Mouse (Mus musculus) monocyte, adult 5-6 weeks (primary cell): ENCODE measurements at regions not wholly inside any gene's neighbourhood (a gene's known extent, or its start where the extent isn't known, plus 50 kb on each side); places are given as distances from the start of the nearest gene placed in this dataset.

Experiments used
- ATAC-seq: fragments of 153-309, 156-312 bp; replicated peaks from 2 replicates; pipeline ENCODE4 v1.8.0; 2017; ENCODE audit warnings: mild to moderate bottlenecking; ENCODE audit not compliant: low TSS enrichment, insufficient number of reproducible peaks, severe bottlenecking, poor library complexity, low FRiP score

DNA sequence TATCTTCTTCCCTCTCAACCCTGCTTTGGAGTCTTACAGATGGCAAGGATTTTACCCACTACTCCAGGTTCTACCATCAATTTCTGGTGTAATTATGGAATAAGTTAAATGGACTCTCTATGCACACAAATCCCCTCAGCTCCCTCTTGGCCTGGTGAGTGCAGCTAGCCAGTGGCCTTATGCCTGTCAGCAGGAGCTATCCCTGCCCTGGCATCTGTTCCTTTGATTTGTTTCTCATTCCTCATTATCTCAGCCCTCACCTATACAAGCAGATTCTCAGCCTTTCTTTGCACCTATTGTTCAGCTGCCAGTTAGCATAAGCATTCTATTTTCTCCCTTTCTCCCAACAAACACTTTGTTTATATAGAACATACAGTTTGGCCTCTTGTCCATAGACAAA lies 150.3 kb downstream of the Rnf152 start:
- ATAC-seq: no peak

DNA sequence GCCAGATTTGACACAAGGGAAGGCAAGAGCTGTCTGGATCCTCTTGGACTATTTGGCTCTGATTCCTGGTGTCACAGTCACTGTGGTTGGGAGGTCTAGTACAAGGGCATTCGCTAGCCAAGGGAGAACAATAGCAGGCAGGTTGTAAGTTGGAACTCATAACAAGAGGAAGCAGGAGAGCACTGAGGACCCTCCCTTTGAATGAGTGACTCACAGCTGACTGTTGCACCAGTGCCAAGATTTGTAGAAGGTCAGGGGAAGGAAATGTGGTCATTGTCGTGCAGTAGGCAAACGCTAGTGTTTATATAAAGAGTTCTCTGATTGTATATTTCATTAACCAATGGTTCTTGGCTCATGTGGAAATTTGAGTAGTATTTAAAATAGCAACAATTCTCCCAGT lies 157.2 kb downstream of the Rnf152 start:
- ATAC-seq: peak; percentile 80

DNA sequence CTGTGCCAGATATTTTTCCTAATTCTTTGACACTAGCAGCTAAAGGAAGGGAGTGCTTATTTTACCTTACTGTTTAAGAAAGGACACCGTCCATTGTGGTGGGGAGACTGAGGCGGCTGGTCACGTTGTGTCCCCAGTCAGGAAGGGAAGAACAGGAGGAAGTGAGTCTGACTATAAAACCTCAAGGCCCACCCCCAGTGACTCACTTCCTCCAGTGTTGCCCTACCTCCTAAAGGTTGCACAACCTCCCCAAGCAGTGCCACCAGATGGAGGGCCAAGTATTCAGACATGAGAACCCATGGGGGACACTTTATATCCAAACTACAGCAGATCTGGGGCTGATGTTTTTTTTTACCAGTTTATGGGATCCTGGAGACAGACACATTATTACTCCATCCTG lies 165.4 kb downstream of the Rnf152 start:
- 0 out of 2 replicates have a peak, but pooled peaks have one; percentile 50 for ATAC-seq

DNA sequence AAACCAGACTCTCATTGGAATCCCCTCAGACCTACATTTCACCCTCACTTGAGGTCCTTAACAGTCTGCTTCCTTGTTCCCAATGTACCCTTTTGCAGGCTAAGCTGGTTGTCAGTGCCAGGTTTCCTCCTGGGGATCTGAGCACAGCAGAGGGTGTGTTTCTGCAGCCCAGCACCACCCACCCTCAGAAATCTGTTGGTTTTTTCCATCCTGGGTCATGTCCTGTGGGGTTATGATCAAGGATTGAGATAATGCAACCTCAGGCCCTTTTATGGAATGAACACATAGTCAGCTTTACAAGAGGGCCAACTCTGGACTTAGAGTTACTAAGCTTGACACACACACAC lies 167.6 kb downstream of the Rnf152 start:
- no peak for ATAC-seq

DNA sequence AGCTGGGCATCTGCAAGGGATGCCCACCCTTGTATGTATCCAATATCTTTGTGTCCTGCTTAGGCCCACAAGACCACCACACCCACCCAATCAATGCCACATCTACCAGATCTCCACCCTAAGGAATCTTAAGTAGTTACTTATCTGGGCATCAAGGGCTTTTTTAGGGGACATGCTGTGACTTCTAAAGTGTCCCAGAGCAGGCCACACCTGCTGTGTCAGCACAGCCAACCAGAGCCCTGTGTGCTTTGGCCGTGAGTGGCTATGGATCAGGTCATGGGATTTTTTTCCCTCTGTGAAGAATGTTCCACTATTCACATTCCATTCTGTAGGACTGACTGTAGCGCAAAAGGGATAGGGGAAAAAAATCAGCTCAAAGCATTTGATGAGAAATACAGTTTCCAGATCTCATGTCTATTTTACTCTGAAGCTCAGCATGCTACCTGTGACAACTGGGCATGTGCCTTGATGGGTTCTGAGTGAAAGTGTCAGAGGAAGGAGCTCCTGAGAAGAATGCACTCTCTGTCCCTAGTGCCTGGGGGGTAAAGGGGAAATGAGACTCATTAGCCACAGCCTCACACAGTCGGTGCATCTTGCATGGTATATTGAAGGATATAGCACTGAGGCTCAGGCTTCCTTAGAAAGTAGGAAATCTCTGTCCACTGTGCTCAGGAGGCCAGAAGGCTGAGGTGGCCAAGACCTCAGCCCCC lies 168.1 kb downstream of the Rnf152 start:
- ATAC-seq: no peak

DNA sequence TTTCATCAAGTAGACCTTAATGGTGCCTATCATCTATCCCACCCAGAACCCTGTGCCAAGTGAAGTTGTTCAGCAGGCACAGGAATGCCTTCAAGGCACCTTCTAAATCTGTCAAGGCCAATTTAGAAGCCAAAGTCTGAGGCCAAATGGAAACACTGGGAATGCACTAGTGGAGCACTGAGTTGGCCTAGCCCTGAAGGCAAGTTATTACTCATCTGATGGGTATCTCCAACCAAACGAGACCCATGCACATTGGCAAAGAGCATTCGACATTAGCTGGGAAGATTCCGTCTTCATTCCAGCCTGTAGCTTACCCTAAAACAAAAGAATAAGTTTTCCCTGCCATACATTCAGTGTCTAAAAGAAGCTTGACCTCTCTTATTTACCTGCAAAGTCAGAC lies 172.0 kb downstream of the Rnf152 start:
- no peak for ATAC-seq

DNA sequence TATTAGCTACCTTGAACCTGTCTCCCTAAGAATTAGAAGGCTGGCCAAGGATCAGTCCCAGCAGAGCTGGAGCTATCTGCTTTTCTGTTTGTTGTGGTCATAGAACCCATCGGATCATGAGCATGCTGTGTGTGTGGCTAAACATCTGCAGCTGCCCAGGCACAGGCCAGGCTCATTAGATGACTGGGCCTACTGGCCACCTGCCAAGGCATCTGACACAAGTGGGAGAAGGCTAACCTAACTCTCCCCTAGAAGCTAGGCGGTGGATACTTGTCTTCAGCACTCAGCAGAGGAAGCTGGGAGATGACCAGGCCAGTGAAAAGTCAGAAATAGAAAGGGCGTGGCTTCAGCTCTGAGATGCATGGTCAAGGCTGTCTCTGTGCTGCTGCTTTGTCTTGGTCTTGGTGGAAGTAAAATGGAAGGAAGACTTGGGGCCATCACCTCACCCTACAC lies 177.1 kb downstream of the Rnf152 start:
- ATAC-seq: no peak

DNA sequence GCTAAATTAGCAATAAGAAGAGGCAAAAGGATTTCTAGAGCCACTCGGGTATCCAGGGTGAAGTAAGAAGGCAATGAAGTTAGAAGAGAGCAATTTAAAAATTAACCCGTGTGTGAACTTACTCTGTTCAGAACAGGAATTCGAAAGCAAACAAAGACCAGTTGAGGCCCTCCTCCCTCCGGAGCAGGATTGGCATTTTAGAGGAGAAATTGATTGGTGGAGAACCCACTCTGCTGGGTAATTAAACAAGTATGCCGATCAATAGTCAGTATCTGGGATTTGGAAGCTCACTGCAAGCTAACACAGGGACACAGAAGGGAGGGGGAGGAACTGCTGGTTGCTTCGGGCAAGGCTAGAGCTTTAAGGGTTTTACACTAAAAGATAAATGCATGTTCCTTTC lies 177.7 kb downstream of the Rnf152 start:
- no peak for ATAC-seq

DNA sequence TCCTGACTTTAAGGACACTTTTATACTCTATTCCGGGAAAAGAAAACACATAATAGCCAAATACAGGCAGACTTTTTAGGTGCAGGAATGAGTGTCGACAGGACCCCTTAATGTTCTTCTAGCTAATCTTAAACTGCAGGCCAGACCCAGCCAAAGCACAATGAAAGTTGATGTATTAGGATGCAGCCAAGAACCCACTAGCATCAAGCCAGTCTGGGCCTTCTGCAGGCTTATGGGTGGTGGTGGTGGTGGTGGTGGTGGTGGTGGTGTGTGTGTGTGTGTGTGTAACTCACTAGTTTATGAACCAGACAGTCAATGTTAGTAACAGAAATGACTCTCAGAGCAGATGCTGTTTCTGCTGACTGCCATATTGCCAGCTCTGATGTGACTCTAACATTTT lies 178.6 kb downstream of the Rnf152 start:
- no peak for ATAC-seq

DNA sequence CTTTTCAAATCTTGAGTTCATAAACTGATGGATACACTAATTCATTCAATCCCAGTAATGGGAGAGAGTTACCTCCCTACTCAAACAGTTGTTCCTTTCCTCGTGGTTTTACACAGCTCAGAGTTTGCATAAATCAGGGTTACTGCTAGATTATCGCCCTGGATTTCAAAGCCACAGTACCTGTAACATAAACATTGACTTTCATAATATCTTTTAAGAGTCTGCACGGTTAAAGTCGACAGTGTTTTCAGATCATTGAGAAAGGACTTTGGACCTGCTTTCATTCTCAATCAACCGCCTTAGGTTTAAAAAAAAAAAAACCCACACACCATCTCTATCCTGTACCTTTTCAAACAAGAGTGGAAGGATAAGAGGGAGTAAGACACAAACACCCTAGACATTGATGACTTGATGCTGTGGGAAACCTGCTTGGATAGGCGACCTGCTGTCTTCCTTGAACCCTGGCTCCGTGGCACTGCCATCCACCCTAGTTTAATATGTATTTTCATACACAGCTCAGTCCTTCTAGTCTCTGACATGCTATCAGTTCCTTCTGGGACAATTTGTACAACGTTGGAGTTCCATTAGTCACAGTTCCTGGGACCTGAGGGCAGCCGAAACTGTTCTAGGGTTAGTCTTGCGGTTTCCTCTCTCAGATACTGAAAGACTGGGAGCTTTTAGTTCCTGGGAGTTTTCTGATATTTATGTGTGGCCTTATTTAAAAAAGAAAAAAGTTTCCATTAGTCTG lies 179.3 kb downstream of the Rnf152 start:
- ATAC-seq: no peak

DNA sequence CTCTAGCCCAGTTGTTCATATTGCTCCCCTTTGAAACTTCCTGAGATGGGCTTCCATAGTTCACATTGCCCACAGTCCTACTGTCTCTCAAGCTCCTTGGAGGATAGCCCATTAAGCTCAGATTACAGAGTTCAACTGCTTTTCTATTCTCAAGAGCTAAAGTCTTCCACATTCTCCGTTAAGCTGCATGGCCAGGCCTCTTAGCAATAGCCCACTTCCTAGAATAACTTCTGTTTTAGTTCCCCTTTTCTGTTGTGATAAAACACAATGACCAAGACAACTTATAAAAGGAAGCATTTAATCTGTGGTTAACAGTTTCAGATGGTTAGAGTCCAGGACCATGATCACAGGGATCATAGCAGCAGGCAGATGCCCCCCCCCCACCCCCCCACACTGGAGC lies 185.5 kb downstream of the Rnf152 start:
- peak; percentile 71 for ATAC-seq

DNA sequence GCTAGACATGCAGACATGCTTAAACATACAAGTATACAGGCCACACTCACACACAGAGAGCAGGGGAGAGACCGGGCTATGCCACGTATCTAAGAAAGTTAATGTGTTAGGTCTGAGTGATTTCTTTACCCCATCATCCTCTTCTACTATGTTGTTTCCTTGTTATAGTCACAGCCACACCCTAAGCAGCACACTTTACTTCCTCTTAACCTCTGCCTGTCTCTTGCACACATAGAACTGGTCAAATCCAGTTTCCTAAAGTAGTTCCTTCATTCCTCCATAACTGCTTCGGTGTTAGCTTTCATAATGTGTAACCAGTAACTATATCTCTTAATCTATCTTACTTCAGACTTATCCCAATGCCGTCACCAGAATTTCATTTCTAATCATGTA lies 186.4 kb downstream of the Rnf152 start:
- peak; percentile 92 for ATAC-seq

DNA sequence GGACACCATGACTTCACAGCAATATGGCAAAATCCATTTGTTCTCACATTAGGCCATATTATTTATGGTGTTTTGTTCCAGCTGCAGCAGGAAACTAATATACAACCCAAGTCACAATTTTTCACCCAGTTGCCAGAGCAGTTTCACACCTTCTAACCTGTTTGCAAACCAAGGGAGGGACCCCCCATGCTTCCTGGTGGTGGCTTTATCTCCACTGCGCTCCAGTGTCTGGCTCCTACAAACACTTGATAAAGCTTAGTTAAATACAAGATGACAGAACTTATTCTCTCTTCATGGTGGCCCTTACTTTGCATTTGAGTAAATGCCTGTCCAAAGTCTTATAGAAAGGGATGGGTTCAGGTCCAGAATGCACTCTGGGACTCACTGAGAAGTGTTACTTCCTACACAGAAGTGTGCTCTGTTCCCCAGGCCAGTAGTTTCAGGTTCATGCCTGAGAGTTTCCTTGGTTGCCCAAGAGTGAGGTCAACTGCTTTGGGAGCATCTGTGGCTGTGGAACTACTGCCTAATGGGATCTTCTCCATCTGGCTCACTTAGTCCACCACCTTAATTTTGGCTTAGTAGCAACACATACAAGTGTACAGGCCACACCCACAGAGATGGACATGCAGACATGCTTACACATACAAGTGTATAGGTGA lies 186.9 kb downstream of the Rnf152 start:
- ATAC-seq: peak; percentile 28

DNA sequence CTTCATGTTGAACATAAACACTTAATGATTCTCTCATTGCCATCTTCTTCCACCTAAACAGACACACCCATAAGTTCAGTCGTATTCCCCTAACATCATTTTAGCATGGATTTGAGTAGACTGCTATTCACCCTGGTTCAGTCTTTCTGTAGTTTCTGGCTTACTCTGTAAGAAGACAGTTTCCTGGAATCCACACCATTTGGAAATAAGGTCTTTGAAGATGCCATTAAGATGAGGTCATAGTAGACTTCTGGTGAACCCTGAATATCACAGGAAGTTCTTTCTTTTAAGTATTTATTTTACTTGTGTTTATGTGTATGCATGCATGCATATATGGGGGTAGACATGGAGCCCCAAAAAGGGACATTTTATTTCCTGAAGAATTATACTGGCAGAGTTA lies 187.7 kb downstream of the Rnf152 start:
- ATAC-seq: no peak

DNA sequence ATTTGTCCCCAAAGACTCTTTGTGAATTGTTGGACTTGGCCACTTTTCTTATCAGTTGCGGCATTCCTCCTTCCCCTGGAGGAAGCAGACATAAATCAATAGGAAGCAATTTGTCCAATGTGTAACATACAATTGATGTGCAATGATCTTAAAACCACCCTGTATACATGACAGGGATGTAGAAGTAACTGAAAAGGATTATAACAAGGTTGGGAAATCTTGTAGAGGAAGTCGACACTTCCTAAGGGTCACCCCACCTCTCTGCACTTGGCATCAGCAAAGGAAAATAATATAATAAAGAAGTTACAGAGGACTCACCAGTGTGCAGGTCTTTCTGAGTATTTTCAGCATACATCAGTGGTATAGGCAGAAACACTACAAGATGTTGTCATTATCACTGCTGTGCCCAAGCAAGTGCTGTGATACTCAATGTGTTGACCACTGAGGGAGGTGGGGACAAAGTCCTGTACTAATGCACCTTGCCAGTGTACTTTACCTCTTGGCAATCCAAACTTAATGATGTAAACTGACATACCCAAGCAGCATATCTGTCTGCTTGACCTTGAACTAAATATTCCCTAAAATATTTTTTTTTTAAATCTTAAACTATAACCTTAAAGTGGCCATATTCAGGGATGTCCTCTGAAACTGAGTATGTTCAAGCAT lies 198.9 kb downstream of the Rnf152 start:
- ATAC-seq: no peak

DNA sequence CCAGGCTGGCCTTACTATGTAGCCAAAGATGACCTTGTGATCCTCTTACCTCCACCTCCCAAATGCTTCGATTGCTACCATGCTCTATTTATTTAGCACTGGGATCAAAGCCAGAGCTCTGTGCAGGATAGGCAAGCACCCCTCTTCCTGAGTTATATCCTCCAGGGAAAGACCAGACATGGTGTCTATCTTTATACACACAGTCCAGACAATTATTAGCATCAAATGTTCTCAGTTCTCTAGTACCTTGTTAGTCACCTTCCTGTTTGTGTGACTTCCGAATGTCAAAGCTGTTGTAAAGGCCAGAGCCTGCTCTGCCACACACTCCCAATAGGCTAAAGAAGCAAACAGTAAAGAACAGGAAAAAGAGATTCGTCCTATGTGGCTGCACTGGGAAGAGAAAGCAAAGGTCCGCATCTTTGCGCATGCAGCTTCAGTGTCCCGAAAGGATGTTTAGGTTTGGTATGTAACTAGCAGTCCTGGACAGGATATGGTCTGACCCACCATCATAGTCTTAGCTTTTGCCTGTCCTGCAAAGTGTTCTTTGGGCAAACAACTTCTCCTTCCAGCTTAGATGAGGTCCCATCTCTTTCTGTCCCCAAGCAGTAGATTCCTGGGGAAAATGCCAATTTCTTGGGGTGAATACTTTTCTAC lies 204.2 kb downstream of the Rnf152 start:
- ATAC-seq: no peak

DNA sequence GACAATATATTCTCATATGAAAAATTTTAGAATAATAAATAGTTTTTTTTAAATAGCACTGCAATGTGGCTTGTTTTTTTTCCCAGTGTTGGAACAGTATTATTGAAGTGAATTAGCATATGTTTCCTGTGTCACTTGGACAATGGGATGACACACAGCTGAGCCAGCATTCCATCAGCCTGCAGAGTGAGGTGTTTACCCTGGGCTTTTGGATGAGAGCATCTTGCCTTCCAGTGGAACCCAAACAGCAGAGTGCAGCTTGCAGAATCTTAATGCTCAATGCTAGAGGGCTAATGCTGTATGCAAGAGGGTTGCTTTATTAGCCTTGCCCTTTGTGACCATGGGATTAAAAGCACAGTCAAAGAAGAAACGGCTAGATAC lies 205.1 kb downstream of the Rnf152 start:
- ATAC-seq: no peak

DNA sequence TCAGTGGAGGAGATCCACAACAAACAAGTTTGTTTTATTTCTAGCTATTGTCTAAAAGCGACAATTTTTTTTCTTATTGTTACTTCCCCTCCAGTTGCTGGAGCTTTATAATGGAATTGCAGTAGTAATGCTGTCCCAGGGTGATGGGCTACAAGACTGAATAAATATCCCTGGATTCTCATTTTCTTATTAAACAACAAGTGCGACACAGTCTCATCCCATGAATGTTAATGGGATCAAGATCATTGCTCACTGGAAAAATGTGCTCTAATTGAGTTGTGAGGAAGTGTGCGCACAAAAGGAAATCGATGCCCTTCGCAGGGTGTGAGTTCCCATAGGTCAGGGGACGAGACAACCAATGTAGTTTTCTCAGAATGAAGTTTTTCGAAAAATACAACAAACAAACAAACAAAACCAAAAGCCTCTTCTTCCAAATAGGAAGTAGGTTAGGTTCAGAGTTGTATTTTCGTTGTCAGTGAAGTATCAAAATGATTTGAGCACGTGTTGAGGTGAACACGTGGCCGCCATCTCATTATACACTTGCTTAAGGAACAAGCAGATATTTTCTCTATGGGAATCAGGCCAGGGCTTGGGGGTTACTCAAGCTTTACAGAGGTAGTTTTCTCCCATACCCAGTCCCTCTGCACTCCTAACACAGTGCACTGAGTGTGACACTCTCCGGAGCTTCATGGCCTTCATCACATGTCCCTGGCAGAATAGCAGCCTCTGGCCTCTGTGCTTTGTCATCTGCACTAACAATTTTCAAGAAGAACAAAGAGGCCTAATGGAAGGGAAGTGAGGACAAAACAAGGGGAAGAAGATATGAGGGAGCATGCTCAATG lies 205.7 kb downstream of the Rnf152 start:
- no peak for ATAC-seq
